Mouse (Mus musculus): ENCODE results near the gene Prg2. TPM values are rescaled to one million over a fixed set of nuclear protein-coding genes. Genes with fewer than 3 reads are reported as not detected.

The Prg2 gene
- polyA plus RNA-seq, 1 experiment from 2014 or later: not detected

- Histone ChIP-seq H3K36me3 (ENCODE audit: control insufficient read depth, insufficient read depth, low read length) (no peaks in the 10 kb centered on the region), H3K9ac (ENCODE audit: low read length) (no peak overlapping the region), H3K4me1 (ENCODE audit: control insufficient read depth, insufficient read depth, low read length) (no peaks in the 10 kb centered on the region), H3K27ac (ENCODE audit: low read depth, low read length) (no peak overlapping the region), H3K4me3 (ENCODE audit: low read depth, low read length) (no peak overlapping the region), H3K4me2 (ENCODE audit: low read length) (no peak overlapping the region), H3K27me3 (replicated peaks; ENCODE audit: control insufficient read depth, insufficient read depth, low read length) (no peaks in the 10 kb centered on the region), H3K9me3 (replicated peaks; ENCODE audit: control insufficient read depth, low read length) (no peaks in the 10 kb centered on the region)
- DNase-seq (ENCODE audit: low spot score): no peak
- no peak for ATAC-seq
- WGBS: 90% methylated on average over 9 of the region's 9 CpGs
Measured at GRCm38 (mm10) chr2:84955435-84955834, 24.8 kb upstream of the Prg2 start.

- no peak overlapping the region for H3K4me2 ChIP-seq (ENCODE audit: low read length)
- WGBS: 63% methylated on average over 5 of the region's 5 CpGs
- H3K36me3 ChIP-seq (ENCODE audit: control insufficient read depth, insufficient read depth, low read length): no peaks in the 10 kb centered on the region
- H3K9ac ChIP-seq (ENCODE audit: low read length): no peak overlapping the region
- peak; percentile 26; the same call in 1 of the 2 replicates for ATAC-seq
- H3K27ac ChIP-seq (ENCODE audit: low read depth, low read length): no peak overlapping the region
- H3K4me1 ChIP-seq (ENCODE audit: control insufficient read depth, insufficient read depth, low read length): no peaks in the 10 kb centered on the region
- peak; percentile 19 for DNase-seq (ENCODE audit: low spot score)
- no peaks in the 10 kb centered on the region for H3K27me3 ChIP-seq (replicated peaks; ENCODE audit: control insufficient read depth, insufficient read depth, low read length)
- no peaks in the 10 kb centered on the region for H3K9me3 ChIP-seq (replicated peaks; ENCODE audit: control insufficient read depth, low read length)
- H3K4me3 ChIP-seq (ENCODE audit: low read depth, low read length): no peak overlapping the region
Measured at GRCm38 (mm10) chr2:84956274-84956673, 24.0 kb upstream of the Prg2 start.

GRCm38 (mm10) chr2:84958588-84959264 lies 21.5 kb upstream of the Prg2 start:
- WGBS: 88% methylated on average over 11 of the region's 11 CpGs
- no peaks in the 10 kb centered on the region for H3K36me3 ChIP-seq (ENCODE audit: control insufficient read depth, insufficient read depth, low read length)
- DNase-seq (ENCODE audit: low spot score): no peak
- no peak overlapping the region for H3K27ac ChIP-seq (ENCODE audit: low read depth, low read length)
- no peak overlapping the region for H3K4me3 ChIP-seq (ENCODE audit: low read depth, low read length)
- H3K4me2 ChIP-seq (ENCODE audit: low read length): no peak overlapping the region
- H3K4me1 ChIP-seq (ENCODE audit: control insufficient read depth, insufficient read depth, low read length): no peaks in the 10 kb centered on the region
- no peaks in the 10 kb centered on the region for H3K27me3 ChIP-seq (replicated peaks; ENCODE audit: control insufficient read depth, insufficient read depth, low read length)
- no peak overlapping the region for H3K9ac ChIP-seq (ENCODE audit: low read length)
- ATAC-seq: no peak
- H3K9me3 ChIP-seq (replicated peaks; ENCODE audit: control insufficient read depth, low read length): no peaks in the 10 kb centered on the region

- no peak overlapping the region for H3K4me2 ChIP-seq (ENCODE audit: low read length)
- no peaks in the 10 kb centered on the region for H3K4me1 ChIP-seq (ENCODE audit: control insufficient read depth, insufficient read depth, low read length)
- no peak overlapping the region for H3K27ac ChIP-seq (ENCODE audit: low read depth, low read length)
- no peak overlapping the region for H3K9ac ChIP-seq (ENCODE audit: low read length)
- H3K36me3 ChIP-seq (ENCODE audit: control insufficient read depth, insufficient read depth, low read length): no peaks in the 10 kb centered on the region
- H3K9me3 ChIP-seq (replicated peaks; ENCODE audit: control insufficient read depth, low read length): no peaks in the 10 kb centered on the region
- no peak for ATAC-seq
- H3K27me3 ChIP-seq (replicated peaks; ENCODE audit: control insufficient read depth, insufficient read depth, low read length): no peaks in the 10 kb centered on the region
- 82% methylated on average over 2 of the region's 2 CpGs for WGBS
- no peak overlapping the region for H3K4me3 ChIP-seq (ENCODE audit: low read depth, low read length)
- no peak for DNase-seq (ENCODE audit: low spot score)
Measured at GRCm38 (mm10) chr2:84961300-84961699, 19.0 kb upstream of the Prg2 start.

- no peak overlapping the region for H3K4me2 ChIP-seq (ENCODE audit: low read length)
- DNase-seq (ENCODE audit: low spot score) (no peak), ATAC-seq (no peak)
- H3K4me3 ChIP-seq (ENCODE audit: low read depth, low read length): no peak overlapping the region
- 71% methylated on average over 3 of the region's 3 CpGs for WGBS
- no peaks in the 10 kb centered on the region for H3K36me3 ChIP-seq (ENCODE audit: control insufficient read depth, insufficient read depth, low read length)
- H3K27me3 ChIP-seq (replicated peaks; ENCODE audit: control insufficient read depth, insufficient read depth, low read length): no peaks in the 10 kb centered on the region
- H3K4me1 ChIP-seq (ENCODE audit: control insufficient read depth, insufficient read depth, low read length): no peaks in the 10 kb centered on the region
- H3K9me3 ChIP-seq (replicated peaks; ENCODE audit: control insufficient read depth, low read length): no peaks in the 10 kb centered on the region
- H3K9ac ChIP-seq (ENCODE audit: low read length): no peak overlapping the region
- no peak overlapping the region for H3K27ac ChIP-seq (ENCODE audit: low read depth, low read length)
Measured at GRCm38 (mm10) chr2:84961901-84962300, 18.4 kb upstream of the Prg2 start.

- H3K27me3 ChIP-seq (replicated peaks; ENCODE audit: control insufficient read depth, insufficient read depth, low read length): no peaks in the 10 kb centered on the region
- no peaks in the 10 kb centered on the region for H3K9me3 ChIP-seq (replicated peaks; ENCODE audit: control insufficient read depth, low read length)
- DNase-seq (ENCODE audit: low spot score) (no peak), ATAC-seq (no peak)
- no peak overlapping the region for H3K27ac ChIP-seq (ENCODE audit: low read depth, low read length)
- H3K4me2 ChIP-seq (ENCODE audit: low read length): no peak overlapping the region
- no peak overlapping the region for H3K9ac ChIP-seq (ENCODE audit: low read length)
- H3K36me3 ChIP-seq (ENCODE audit: control insufficient read depth, insufficient read depth, low read length): no peaks in the 10 kb centered on the region
- H3K4me1 ChIP-seq (ENCODE audit: control insufficient read depth, insufficient read depth, low read length): no peaks in the 10 kb centered on the region
- H3K4me3 ChIP-seq (ENCODE audit: low read depth, low read length): no peak overlapping the region
- 38% methylated on average over 6 of the region's 6 CpGs for WGBS
Measured at GRCm38 (mm10) chr2:84962906-84963507, 17.3 kb upstream of the Prg2 start.

- no peak overlapping the region for H3K27ac ChIP-seq (ENCODE audit: low read depth, low read length)
- ATAC-seq (no peak), DNase-seq (ENCODE audit: low spot score) (no peak)
- H3K27me3 ChIP-seq (replicated peaks; ENCODE audit: control insufficient read depth, insufficient read depth, low read length): no peaks in the 10 kb centered on the region
- 93% methylated on average over 7 of the region's 7 CpGs for WGBS
- no peak overlapping the region for H3K4me3 ChIP-seq (ENCODE audit: low read depth, low read length)
- no peaks in the 10 kb centered on the region for H3K36me3 ChIP-seq (ENCODE audit: control insufficient read depth, insufficient read depth, low read length)
- no peak overlapping the region for H3K9ac ChIP-seq (ENCODE audit: low read length)
- no peaks in the 10 kb centered on the region for H3K9me3 ChIP-seq (replicated peaks; ENCODE audit: control insufficient read depth, low read length)
- H3K4me1 ChIP-seq (ENCODE audit: control insufficient read depth, insufficient read depth, low read length): no peaks in the 10 kb centered on the region
- H3K4me2 ChIP-seq (ENCODE audit: low read length): no peak overlapping the region
Measured at GRCm38 (mm10) chr2:84964111-84964801, 16.0 kb upstream of the Prg2 start.

- no peaks in the 10 kb centered on the region for H3K36me3 ChIP-seq (ENCODE audit: control insufficient read depth, insufficient read depth, low read length)
- no peak for ATAC-seq
- H3K9ac ChIP-seq (ENCODE audit: low read length): no peak overlapping the region
- no peak for DNase-seq (ENCODE audit: low spot score)
- H3K4me3 ChIP-seq (ENCODE audit: low read depth, low read length): no peak overlapping the region
- no peaks in the 10 kb centered on the region for H3K9me3 ChIP-seq (replicated peaks; ENCODE audit: control insufficient read depth, low read length)
- WGBS: 93% methylated on average over 5 of the region's 5 CpGs
- no peaks in the 10 kb centered on the region for H3K27me3 ChIP-seq (replicated peaks; ENCODE audit: control insufficient read depth, insufficient read depth, low read length)
- no peaks in the 10 kb centered on the region for H3K4me1 ChIP-seq (ENCODE audit: control insufficient read depth, insufficient read depth, low read length)
- H3K4me2 ChIP-seq (ENCODE audit: low read length): no peak overlapping the region
- no peak overlapping the region for H3K27ac ChIP-seq (ENCODE audit: low read depth, low read length)
Measured at GRCm38 (mm10) chr2:84967318-84967991, 12.8 kb upstream of the Prg2 start.

Data from forebrain, embryonic 14.5 days (tissue).